Mouse (Mus musculus): ENCODE data around the gene Leo1. TPM values are rescaled to one million over a fixed set of nuclear protein-coding genes. Genes with fewer than 3 reads are reported as not detected.
"Not testable (repeated sequence)": the region's sequence is repeated elsewhere in the genome, so short reads cannot be mapped to it uniquely, and the experiment has no call there.

Leo1 gene
- polyA plus RNA-seq, 1 experiment from 2014 or later = 45.8 TPM

DNA sequence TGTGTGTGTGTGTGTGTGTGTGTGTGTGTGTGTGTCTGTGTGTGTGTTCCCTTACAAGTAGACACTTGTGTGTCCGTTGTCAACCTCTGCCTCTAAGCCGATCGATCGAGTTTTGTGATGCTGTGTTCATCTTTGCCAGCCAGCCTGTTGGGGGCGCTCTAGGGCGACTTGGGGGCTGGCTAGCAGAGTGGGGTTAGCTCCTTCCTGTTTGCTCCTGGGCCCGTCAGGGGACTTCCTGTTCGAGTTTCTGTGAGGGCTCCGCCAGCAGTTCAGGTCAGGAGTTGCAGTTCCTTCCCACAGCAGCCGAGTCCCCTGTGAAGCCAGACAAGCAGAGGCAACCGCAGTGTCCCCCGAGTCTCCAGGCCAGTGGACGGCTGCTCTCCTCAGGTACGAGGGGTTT is 27.0 kb downstream of the Leo1 start:
- no peak overlapping the region for H3K9ac ChIP-seq (ENCODE audit: low read depth, low read length)
- 82% methylated on average over 14 of the region's 14 CpGs for WGBS
- no peaks in the 10 kb centered on the region for H3K4me1 ChIP-seq (ENCODE audit: control insufficient read depth, insufficient read depth, low read length)
- ATAC-seq (ENCODE audit: low FRiP score, low TSS enrichment) = no peak
- no peak overlapping the region for H3K27ac ChIP-seq (ENCODE audit: low read depth, low read length)
- H3K36me3 ChIP-seq (ENCODE audit: control insufficient read depth, insufficient read depth, low read length) = peaks cover 43% of the 10 kb centered on the region
- H3K27me3 ChIP-seq (ENCODE audit: control insufficient read depth, insufficient read depth, low read length) = no peaks in the 10 kb centered on the region
- no peak overlapping the region for H3K4me3 ChIP-seq (ENCODE audit: low read length)
- H3K9me3 ChIP-seq (ENCODE audit: control insufficient read depth, low read length) = no peaks in the 10 kb centered on the region
- H3K4me2 ChIP-seq (replicated peaks; ENCODE audit: low read depth, low read length) = no peak overlapping the region

DNA sequence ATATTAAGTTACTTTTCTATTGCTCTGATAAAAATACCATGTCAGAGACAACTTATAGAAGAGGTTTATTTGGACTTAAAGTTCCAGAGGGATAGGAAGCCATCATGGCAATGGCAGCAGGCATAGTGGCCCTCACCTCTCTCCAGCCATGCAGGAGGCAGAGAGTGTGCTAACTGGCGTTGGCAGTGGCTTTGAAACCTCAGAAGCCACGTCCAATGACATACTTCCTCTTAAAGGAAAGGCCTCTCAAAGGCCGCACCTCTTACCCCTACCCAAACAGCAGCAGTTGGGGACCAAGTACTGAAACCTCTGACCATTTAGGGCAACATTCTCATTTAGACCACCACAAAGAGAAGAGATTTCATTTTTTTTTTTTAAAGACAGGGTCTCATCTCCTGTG is 35.9 kb downstream of the Leo1 start:
- H3K27me3 ChIP-seq (ENCODE audit: control insufficient read depth, insufficient read depth, low read length) = no peaks in the 10 kb centered on the region
- no peaks in the 10 kb centered on the region for H3K9me3 ChIP-seq (ENCODE audit: control insufficient read depth, low read length)
- no peaks in the 10 kb centered on the region for H3K4me1 ChIP-seq (ENCODE audit: control insufficient read depth, insufficient read depth, low read length)
- H3K9ac ChIP-seq (ENCODE audit: low read depth, low read length) = no peak overlapping the region
- H3K27ac ChIP-seq (ENCODE audit: low read depth, low read length) = no peak overlapping the region
- peaks cover 10% of the 10 kb centered on the region; the same call in 1 of the 2 replicates for H3K36me3 ChIP-seq (ENCODE audit: control insufficient read depth, insufficient read depth, low read length)
- H3K4me3 ChIP-seq (ENCODE audit: low read length) = no peak overlapping the region
- no peak overlapping the region for H3K4me2 ChIP-seq (replicated peaks; ENCODE audit: low read depth, low read length)
- ATAC-seq (ENCODE audit: low FRiP score, low TSS enrichment) = no peak
- WGBS = 56% methylated on average over 3 of the region's 3 CpGs

DNA sequence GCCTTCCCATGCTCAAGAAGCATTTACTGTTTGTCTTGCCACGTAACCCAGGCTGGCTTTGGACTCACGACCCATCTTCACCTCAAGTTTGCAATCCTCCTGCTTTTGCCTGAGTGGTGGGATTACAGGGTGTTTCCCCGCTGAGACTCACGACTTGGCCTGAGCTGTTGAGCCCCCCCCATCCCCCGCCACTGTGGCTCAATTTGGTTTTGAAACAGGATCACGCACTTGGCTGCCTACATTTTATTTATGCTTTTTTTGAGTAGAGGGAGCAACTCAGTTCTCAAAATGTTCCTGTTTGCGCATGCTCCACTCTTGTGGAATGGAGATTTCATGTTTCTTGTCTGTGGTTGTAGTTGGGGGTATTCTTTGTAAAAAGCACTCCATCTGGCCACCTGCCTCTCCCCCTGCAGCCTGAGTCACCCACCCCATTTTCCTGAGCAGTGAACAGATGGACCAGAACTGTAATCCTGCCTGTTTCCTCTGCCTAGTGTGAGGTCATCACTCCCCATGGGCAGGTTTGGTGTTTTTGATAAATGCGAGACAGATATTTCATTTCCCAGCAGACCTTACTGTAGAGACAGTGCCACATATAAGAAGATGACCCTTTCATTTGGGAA is 37.9 kb downstream of the Leo1 start:
- Histone ChIP-seq H3K9me3 (ENCODE audit: control insufficient read depth, low read length) (no peaks in the 10 kb centered on the region), H3K27ac (ENCODE audit: low read depth, low read length) (no peak overlapping the region), H3K4me1 (ENCODE audit: control insufficient read depth, insufficient read depth, low read length) (no peaks in the 10 kb centered on the region), H3K4me3 (ENCODE audit: low read length) (no peak overlapping the region), H3K27me3 (ENCODE audit: control insufficient read depth, insufficient read depth, low read length) (no peaks in the 10 kb centered on the region), H3K9ac (ENCODE audit: low read depth, low read length) (no peak overlapping the region), H3K4me2 (replicated peaks; ENCODE audit: low read depth, low read length) (no peak overlapping the region), H3K36me3 (ENCODE audit: control insufficient read depth, insufficient read depth, low read length) (no peaks in the 10 kb centered on the region)
- WGBS = 66% methylated on average over 8 of the region's 8 CpGs
- no peak for ATAC-seq (ENCODE audit: low FRiP score, low TSS enrichment)

DNA sequence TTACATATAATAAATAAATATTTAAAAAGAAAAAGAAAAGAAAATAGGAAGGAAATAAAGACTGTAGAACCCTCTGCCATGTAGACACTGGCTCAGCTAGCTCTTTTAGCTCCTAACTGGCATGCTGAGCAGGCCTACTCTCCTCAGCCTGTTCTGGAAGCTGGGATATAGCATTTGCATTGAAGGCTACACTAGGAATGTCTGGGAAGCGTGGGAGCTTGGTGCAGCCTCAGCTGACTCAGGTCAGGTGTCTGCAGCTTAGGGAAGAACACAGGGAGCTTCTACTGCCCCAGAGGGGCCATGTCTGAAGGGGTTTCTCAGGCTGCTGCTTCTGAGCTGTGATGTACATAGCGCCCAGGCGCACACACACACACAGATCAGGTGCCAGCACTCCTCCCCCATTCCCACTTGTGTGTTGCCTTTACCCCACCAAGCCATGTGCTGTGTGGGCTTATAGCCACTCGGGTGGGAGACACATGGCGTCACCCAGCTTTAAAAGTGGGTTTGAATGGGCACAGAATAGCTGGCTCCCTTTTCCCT is 39.3 kb downstream of the Leo1 start:
- Histone ChIP-seq H3K9ac (ENCODE audit: low read depth, low read length) (no peak overlapping the region), H3K27ac (ENCODE audit: low read depth, low read length) (no peak overlapping the region), H3K4me1 (ENCODE audit: control insufficient read depth, insufficient read depth, low read length) (no peaks in the 10 kb centered on the region), H3K9me3 (ENCODE audit: control insufficient read depth, low read length) (no peaks in the 10 kb centered on the region), H3K36me3 (ENCODE audit: control insufficient read depth, insufficient read depth, low read length) (no peaks in the 10 kb centered on the region), H3K4me2 (replicated peaks; ENCODE audit: low read depth, low read length) (no peak overlapping the region), H3K27me3 (ENCODE audit: control insufficient read depth, insufficient read depth, low read length) (no peaks in the 10 kb centered on the region), H3K4me3 (ENCODE audit: low read length) (no peak overlapping the region)
- ATAC-seq (ENCODE audit: low FRiP score, low TSS enrichment) = no peak
- 91% methylated on average over 5 of the region's 5 CpGs for WGBS

DNA sequence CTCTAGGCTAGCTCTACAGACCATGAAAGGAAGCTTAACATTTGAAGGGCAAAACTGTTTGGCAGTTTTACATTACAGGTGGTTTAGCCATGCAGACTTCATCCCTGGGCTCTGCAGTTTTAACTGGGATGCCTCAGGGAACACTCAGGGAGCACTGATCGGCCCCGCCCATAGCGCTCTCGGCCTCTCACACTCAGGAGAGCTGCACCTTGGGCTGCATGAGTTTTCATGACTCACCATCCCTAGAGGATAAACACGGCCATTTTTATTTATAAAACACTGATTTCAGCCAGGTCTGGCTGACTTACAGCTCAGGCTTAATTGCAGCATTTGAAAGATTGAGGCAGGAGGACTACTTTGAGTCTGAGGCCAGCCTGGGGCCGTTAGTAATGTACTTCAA is 43.9 kb downstream of the Leo1 start:
- Histone ChIP-seq H3K27me3 (ENCODE audit: control insufficient read depth, insufficient read depth, low read length) (no peaks in the 10 kb centered on the region), H3K9me3 (ENCODE audit: control insufficient read depth, low read length) (no peaks in the 10 kb centered on the region), H3K4me3 (ENCODE audit: low read length) (no peak overlapping the region), H3K27ac (ENCODE audit: low read depth, low read length) (no peak overlapping the region), H3K9ac (ENCODE audit: low read depth, low read length) (no peak overlapping the region), H3K36me3 (ENCODE audit: control insufficient read depth, insufficient read depth, low read length) (no peaks in the 10 kb centered on the region), H3K4me1 (ENCODE audit: control insufficient read depth, insufficient read depth, low read length) (no peaks in the 10 kb centered on the region), H3K4me2 (replicated peaks; ENCODE audit: low read depth, low read length) (no peak overlapping the region)
- 82% methylated on average over 6 of the region's 6 CpGs for WGBS
- ATAC-seq (ENCODE audit: low FRiP score, low TSS enrichment) = no peak

DNA sequence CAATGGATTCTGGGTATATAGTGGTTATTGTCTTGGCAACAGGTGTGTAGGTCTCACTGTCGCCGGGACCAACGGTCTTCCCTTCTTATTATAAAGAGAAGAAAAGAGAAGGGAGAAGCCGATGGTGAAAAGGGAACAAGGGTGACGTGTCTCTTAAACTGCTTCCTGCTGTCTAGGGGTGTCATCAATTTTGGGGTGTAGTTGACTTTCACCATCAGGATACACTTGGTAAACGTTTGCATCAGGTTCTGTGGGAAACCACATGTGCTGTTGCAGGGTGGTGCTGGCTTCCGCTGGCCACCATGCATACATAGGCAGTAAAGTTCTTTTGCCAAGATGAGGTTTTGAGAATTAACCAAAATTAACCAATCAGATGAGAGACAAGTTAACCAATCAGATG is 46.9 kb downstream of the Leo1 start:
- H3K4me3 ChIP-seq (ENCODE audit: low read length); H3K9me3 ChIP-seq (ENCODE audit: control insufficient read depth, low read length); H3K9ac ChIP-seq (ENCODE audit: low read depth, low read length); H3K4me1 ChIP-seq (ENCODE audit: control insufficient read depth, insufficient read depth, low read length); H3K27ac ChIP-seq (ENCODE audit: low read depth, low read length); ATAC-seq (ENCODE audit: low FRiP score, low TSS enrichment); H3K4me2 ChIP-seq (replicated peaks; ENCODE audit: low read depth, low read length); H3K27me3 ChIP-seq (ENCODE audit: control insufficient read depth, insufficient read depth, low read length); H3K36me3 ChIP-seq (ENCODE audit: control insufficient read depth, insufficient read depth, low read length): not testable (repeated sequence)
- 92% methylated on average over 7 of the region's 7 CpGs for WGBS

DNA sequence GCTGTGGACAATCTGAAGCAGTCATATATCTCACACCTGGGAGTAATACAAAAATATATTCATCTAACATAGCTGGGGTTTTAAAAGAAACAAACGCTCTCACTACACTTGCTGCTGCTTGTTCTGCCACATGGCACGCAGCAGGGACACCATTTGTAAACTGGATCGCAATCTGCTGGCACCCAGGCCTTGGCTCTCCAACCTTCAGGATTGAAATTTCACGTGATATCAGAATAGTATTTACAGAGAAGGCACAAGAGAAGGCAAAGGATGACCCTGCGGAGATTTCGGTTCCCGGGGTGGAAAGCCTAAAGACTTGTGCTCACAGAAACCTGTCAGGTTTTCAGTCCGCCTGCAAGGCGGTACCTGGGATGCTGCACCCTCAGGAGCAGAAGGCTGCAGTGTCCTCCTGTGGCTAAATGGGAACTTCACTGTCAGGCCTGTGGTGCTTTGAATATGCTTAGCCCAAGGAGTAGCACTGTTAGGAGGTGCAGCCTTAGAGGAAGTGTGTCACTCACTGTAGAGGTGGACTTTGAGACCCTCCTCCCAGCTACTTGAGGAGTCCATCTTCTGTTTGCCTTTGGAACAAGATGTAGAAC is 53.2 kb downstream of the Leo1 start:
- WGBS = 88% methylated on average over 9 of the region's 9 CpGs
- Histone ChIP-seq H3K9me3 (ENCODE audit: control insufficient read depth, low read length) (no peaks in the 10 kb centered on the region), H3K36me3 (ENCODE audit: control insufficient read depth, insufficient read depth, low read length) (peaks cover 16% of the 10 kb centered on the region; the same call in 1 of the 2 replicates), H3K4me3 (ENCODE audit: low read length) (no peak overlapping the region), H3K27ac (ENCODE audit: low read depth, low read length) (no peak overlapping the region), H3K27me3 (ENCODE audit: control insufficient read depth, insufficient read depth, low read length) (no peaks in the 10 kb centered on the region), H3K9ac (ENCODE audit: low read depth, low read length) (no peak overlapping the region), H3K4me2 (replicated peaks; ENCODE audit: low read depth, low read length) (no peak overlapping the region), H3K4me1 (ENCODE audit: control insufficient read depth, insufficient read depth, low read length) (no peaks in the 10 kb centered on the region; the same call in 1 of the 2 replicates)
- no peak for ATAC-seq (ENCODE audit: low FRiP score, low TSS enrichment)

DNA sequence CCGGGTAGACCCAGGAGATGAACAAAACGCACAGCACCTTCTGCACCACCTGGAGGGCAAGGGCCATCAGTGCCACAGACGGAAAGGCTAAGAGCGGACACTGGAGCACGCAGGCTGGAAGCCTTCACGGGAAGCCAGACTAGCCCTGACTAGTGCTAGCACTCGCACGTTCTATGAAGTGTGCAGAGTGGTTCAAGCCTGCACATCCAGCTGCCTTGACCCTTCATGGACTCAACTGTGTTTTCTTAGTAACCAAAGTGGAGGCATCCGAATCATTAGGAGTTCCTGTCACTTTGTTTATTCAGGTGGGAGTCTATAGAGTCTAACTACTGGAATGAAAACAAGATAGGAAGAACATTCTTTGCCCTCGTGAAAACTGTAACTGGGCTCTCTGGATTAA is 54.6 kb downstream of the Leo1 start:
- WGBS = 28% methylated on average over 10 of the region's 10 CpGs
- no peaks in the 10 kb centered on the region for H3K9me3 ChIP-seq (ENCODE audit: control insufficient read depth, low read length)
- H3K4me1 ChIP-seq (ENCODE audit: control insufficient read depth, insufficient read depth, low read length) = no peaks in the 10 kb centered on the region; the same call in 1 of the 2 replicates
- H3K4me3 ChIP-seq (ENCODE audit: low read length) = no peak overlapping the region
- ATAC-seq (ENCODE audit: low FRiP score, low TSS enrichment) = peak; percentile 95
- peaks cover 18% of the 10 kb centered on the region; the same call in 1 of the 2 replicates for H3K36me3 ChIP-seq (ENCODE audit: control insufficient read depth, insufficient read depth, low read length)
- no peaks in the 10 kb centered on the region for H3K27me3 ChIP-seq (ENCODE audit: control insufficient read depth, insufficient read depth, low read length)
- no peak overlapping the region for H3K9ac ChIP-seq (ENCODE audit: low read depth, low read length)
- peak overlapping the region; percentile 37; the same call in 1 of the 2 replicates for H3K27ac ChIP-seq (ENCODE audit: low read depth, low read length)
- H3K4me2 ChIP-seq (replicated peaks; ENCODE audit: low read depth, low read length) = no peak overlapping the region

DNA sequence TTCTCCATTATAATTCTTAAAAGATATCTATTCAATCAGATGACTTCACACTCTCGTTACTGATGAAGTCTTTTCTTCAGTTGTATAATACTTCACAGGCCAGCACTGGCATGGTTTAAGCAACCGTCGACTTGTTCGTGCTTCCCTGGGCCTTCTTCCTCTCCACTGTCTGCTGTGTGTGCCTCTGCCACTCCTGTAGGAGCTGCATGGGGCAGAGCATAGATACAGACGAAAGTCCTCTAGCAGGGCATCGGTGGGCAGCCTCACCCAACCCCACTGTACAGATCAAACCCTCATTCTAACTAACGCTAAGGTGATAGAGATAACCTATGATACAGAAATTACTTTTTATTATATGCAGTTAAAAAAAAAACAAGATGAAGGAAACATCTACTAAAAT is 57.2 kb downstream of the Leo1 start:
- no peaks in the 10 kb centered on the region; the same call in 1 of the 2 replicates for H3K4me1 ChIP-seq (ENCODE audit: control insufficient read depth, insufficient read depth, low read length)
- H3K36me3 ChIP-seq (ENCODE audit: control insufficient read depth, insufficient read depth, low read length) = peaks cover 38% of the 10 kb centered on the region; the same call in 1 of the 2 replicates
- no peak overlapping the region for H3K4me3 ChIP-seq (ENCODE audit: low read length)
- H3K27ac ChIP-seq (ENCODE audit: low read depth, low read length) = no peak overlapping the region
- no peak overlapping the region for H3K4me2 ChIP-seq (replicated peaks; ENCODE audit: low read depth, low read length)
- no peak overlapping the region for H3K9ac ChIP-seq (ENCODE audit: low read depth, low read length)
- H3K27me3 ChIP-seq (ENCODE audit: control insufficient read depth, insufficient read depth, low read length) = no peaks in the 10 kb centered on the region
- H3K9me3 ChIP-seq (ENCODE audit: control insufficient read depth, low read length) = no peaks in the 10 kb centered on the region
- no peak for ATAC-seq (ENCODE audit: low FRiP score, low TSS enrichment)
- WGBS = 96% methylated on average over 7 of the region's 7 CpGs

All from kidney, embryonic 14.5 days (tissue).